Mouse (Mus musculus): ENCODE measurements around the gene Gapdh.

- TF ChIP-seq CTCF (IDR thresholded peaks at IDR 0.05; ENCODE audit: low read depth, low read length) (no peak), POLR2A (IDR thresholded peaks at IDR 0.05; ENCODE audit: borderline replicate concordance, low read depth, low read length) (no peak)
These were observed 46.4 kb upstream of the Gapdh start for GRCm38 (mm10) chr6:125212621-125213020.
